Mouse (Mus musculus) adrenal gland, adult (tissue): ENCODE data around the gene Mcts2.
A peak's percentile ranks its signal among the peaks of the same experiment; 100 is the strongest.

ENCODE experiments used
- DNase-seq, 2 experiments: peaks; one replicate each; pipeline ENCODE4 v3.0.0; 2022 to 2023; ENCODE audit warnings: low spot score in 1 of 2; ENCODE audit not compliant: inconsistent age in 2 of 2

Mcts2 gene

GRCm38 (mm10) chr2:152683086-152683485 lies 3.7 kb upstream of the Mcts2 start:
- DNase-seq, result no peak

GRCm38 (mm10) chr2:152686399-152686798 lies 436 bp upstream of the Mcts2 start:
- no peak for DNase-seq

- DNase-seq, result peak; percentile 82 to 92
Observed at GRCm38 (mm10) chr2:152691564-152692217, 4.9 kb downstream of the Mcts2 start.

- peak; percentile 74 to 91 for DNase-seq
Observed at GRCm38 (mm10) chr2:152693233-152693632, 6.4 kb downstream of the Mcts2 start.

GRCm38 (mm10) chr2:152693735-152694134 lies 6.9 kb downstream of the Mcts2 start:
- DNase-seq, result no peak

- DNase-seq, result peak; percentile 90
Observed at GRCm38 (mm10) chr2:152694708-152695107, 7.9 kb downstream of the Mcts2 start.

- no peak for DNase-seq
Observed at GRCm38 (mm10) chr2:152696016-152696415, 9.2 kb downstream of the Mcts2 start.

- peak; percentile 91 to 98 for DNase-seq
Observed at GRCm38 (mm10) chr2:152696476-152697164, 9.8 kb downstream of the Mcts2 start.

GRCm38 (mm10) chr2:152700138-152700537 lies 13.3 kb downstream of the Mcts2 start:
- no peak for DNase-seq

GRCm38 (mm10) chr2:152700725-152701124 lies 13.9 kb downstream of the Mcts2 start:
- DNase-seq, result no peak

- no peak for DNase-seq
Observed at GRCm38 (mm10) chr2:152703596-152704255, 16.9 kb downstream of the Mcts2 start.

- no peak for DNase-seq
Observed at GRCm38 (mm10) chr2:152704256-152704605, 17.4 kb downstream of the Mcts2 start.

- DNase-seq, result no peak
Observed at GRCm38 (mm10) chr2:152704811-152705370, 18.1 kb downstream of the Mcts2 start.

GRCm38 (mm10) chr2:152705993-152706571 lies 19.2 kb downstream of the Mcts2 start:
- DNase-seq, result peak; percentile 75 to 82

- DNase-seq, result no peak
Observed at GRCm38 (mm10) chr2:152707186-152707585, 20.4 kb downstream of the Mcts2 start.

- DNase-seq, result peak; percentile 96 to 97
Observed at GRCm38 (mm10) chr2:152707627-152708026, 20.8 kb downstream of the Mcts2 start.

GRCm38 (mm10) chr2:152709066-152709465 lies 22.2 kb downstream of the Mcts2 start:
- no peak for DNase-seq

- no peak for DNase-seq
Observed at GRCm38 (mm10) chr2:152716241-152716772, 29.5 kb downstream of the Mcts2 start.

GRCm38 (mm10) chr2:152717652-152718051 lies 30.8 kb downstream of the Mcts2 start:
- DNase-seq, result no peak

- DNase-seq, result no peak
Observed at GRCm38 (mm10) chr2:152718076-152718475, 31.2 kb downstream of the Mcts2 start.

GRCm38 (mm10) chr2:152723651-152724331 lies 37.0 kb downstream of the Mcts2 start:
- DNase-seq, result peak; percentile 51 to 67
